Mouse (Mus musculus) naive thymus-derived CD4-positive, alpha-beta T cell, adult 2 months (primary cell): Measurements from ENCODE around the gene Rtp3.
A peak's percentile ranks its signal among the peaks of the same experiment; 100 is the strongest.

ENCODE experiments used
- DNase-seq: peaks from one replicate; pipeline ENCODE4 v3.0.0-alpha.2; 2011; ENCODE audit warnings: low read depth

The Rtp3 gene

DNA sequence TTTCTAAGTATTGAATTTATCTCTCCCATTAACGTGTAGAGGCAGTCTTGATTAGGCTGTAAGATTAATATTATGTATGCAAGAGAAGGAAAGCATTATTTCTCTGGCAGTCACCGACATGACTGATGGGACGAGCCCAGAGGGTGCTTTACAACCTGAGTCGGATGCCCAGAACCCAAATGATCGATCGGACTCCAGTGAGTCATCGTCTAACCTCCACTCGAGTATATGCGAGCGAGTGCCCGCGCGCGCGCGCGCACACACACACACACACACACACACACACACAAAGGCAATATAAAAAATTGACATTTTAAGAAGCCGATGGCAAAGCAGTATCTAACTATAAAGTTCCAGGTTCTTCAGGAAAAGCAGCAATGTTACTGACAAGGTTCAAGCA is 45.0 kb downstream of the Rtp3 start:
- no peak for DNase-seq

DNA sequence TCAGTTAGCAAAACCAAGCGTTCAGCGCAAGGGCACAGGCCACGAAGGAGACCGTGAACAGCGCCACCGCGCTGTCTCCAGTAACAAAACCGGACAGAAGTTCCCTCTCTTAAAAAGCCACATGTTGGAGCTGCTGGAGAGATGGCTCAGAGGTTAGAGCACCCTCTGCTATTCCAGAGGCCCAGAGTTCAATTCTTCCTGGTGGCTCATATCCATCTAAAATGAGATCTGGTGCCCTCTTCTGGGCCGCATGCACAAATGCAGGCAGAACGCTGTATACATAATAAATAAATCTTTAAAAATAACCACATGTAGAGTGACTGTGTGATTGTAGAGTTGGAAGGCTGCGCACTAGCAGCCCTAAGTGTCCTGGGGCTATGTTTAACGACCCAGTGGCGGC is 46.1 kb downstream of the Rtp3 start:
- DNase-seq, result peak; percentile 77

DNA sequence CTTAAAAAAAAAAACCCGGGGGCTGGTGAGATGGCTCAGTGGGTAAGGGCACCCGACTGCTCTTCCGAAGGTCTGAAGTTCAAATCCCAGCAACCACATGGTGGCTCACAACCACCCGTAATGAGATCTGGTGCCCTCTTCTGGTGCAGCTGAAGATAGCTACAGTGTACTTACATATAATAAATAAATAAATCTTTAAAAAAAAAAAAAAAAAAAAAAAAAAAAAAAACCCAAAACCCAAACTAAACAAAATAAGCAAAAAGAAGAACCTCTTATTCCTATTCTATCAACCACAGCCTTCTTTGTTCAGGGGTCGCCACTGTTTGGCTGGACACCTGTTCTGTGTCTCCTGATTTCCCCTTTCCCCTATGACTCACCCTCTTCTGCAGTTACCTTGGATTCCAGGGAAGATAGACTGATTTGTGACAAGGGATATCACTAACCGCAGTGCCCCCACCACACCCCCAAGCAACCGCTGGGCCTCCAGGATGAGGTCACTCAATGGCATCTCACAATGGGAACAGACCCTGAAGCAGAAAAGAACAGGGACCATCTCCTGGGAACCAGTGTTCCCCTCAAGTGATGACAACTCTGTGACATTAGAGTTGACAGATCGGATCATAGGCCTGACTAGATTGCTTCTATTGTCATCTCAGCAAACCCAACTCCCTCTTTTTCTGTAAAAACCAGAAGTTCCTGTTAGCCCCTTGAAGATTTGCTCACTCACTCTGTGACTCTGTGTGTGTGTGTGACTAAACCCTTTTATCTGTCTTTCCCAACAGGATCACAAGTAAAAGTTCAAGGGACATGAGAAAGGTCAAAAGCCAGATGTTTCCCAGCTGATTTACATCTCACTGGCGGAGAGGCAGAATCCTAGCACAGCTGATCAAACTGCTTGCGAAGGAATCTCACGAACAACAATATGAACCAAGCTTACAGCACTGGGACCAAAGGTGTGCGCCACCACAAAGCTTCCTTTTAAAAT is 52.6 kb downstream of the Rtp3 start:
- peak; percentile 60 for DNase-seq

DNA sequence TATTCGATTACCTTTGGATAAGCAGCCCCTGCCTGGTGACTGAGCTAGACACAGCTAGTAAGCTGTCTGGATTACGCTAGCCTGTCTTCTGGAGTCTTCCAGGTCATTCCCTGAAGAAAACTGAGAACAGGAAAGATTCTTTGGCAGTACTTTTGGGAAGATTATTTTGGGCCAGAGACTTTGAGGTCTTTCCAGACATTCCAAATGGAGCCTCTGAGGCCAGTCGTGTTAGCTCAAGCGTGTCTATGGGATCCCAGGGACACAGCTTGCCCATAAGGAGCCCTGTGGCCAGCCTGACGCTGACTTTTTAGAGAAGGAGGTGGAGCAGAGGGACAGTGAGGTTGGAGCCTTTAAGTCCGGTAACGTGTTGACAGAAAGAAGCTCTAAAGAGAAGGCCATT is 54.4 kb downstream of the Rtp3 start:
- DNase-seq, result no peak
